Mouse (Mus musculus) skeletal muscle tissue, postnatal 0 days (tissue): Measurements from ENCODE around the gene Vmn2r79. TPM values are rescaled to one million over a fixed set of nuclear protein-coding genes. Genes with fewer than 3 reads are reported as not detected.

Experiments used
- polyA plus RNA-seq: library from polyadenylated mRNA; unstranded; fragments of >200 nt; fragmentation: Nextera tagmentation; extraction: Ambion mirVana; gene quantifications from 2 replicates; pipeline ENCODE4 v1.2.1, GENCODE M21; 2015

The Vmn2r79 gene
- polyA plus RNA-seq = not detected in 2 replicates

GRCm38 (mm10) chr7:86995815-86996214, at the start of gene Vmn2r79:
Vmn2r79 (plus strand) TSS chr7:86996115.

Other genes starting within 250 kb of the Vmn2r79 start
- gene Folh1, start 220.2 kb upstream of the Vmn2r79 start, polyA plus RNA-seq = 0.19 and 0.33 TPM in 2 replicates
- gene Vmn2r77, start 201.1 kb upstream of the Vmn2r79 start, polyA plus RNA-seq = not detected in 2 replicates
- gene Vmn2r78, start 81.0 kb upstream of the Vmn2r79 start, polyA plus RNA-seq = not detected in 2 replicates
- gene Nox4, start 250.0 kb downstream of the Vmn2r79 start, polyA plus RNA-seq = 1.7 and 2.1 TPM in 2 replicates